Mouse (Mus musculus): ENCODE results near the gene Cenpw.
A peak's percentile ranks its signal among the peaks of the same experiment; 100 is the strongest.

The Cenpw gene

DNA sequence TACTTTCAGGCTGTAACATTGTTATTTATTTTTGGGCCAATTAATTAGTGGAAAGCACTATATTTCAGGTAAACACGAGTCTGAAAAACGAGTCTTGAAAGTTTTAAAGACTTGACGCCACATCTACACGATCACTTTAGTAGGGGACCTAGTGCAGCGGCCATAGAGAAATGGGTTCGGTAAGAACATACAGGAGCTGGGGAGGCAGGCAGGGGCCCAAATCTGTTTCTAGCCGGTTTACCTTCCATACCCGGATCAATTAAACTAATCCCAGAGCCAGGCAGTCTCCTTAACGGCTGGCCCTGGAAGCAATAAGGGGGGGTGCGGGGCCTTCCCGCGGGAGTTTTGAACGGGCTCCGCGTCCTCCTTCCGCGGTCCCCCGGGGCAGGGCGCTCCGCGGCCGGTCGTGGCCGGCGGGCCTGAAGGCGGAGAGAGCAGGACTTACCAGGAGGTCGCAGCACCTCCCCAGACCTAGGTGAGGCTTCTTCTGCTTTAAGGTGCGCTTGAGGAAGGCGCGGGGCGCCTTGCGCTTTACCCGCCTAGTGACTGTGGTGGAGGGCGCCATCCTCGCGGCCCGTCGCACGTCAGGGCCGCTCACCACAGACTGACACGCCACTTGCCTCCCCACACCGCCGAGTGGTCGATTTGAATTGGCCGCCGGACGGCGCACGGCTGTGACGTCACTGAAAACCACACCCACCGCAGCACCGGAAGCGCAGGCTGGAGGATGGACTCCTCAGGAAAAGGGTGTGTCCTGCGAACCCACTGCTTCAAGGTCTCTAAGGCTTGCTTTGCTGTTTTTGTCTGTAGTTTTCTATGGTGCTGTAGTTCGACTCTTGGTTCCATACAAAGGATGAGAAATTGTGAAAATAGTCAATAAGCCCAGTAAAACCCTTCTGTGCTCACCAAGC is at the start of gene Cenpw:
Gene Cenpw (minus strand): TSS at position 645 of the 911 bp plus-strand sequence.
- DNase-seq: peak; percentile 63

DNA sequence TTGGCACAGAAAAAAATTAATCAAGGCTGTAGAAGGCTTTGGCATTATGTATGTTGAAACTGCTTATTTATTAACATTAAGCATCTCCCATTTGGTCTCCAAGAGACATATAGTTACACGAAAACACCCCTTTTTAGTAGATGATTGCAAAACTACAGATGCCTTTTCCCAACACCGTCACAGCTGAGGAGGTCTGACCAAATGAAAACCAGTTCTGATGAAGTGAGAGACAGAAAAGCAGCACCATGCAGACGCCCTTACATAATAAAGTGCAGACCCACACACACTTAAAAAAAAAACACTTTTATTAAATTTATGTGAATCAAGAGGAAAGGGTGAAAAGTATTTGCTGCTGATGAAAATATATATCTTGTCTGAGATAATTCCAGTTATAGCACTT is 49.3 kb upstream of the Cenpw start:
- DNase-seq: no peak

- DNase-seq: no peak
Measured at GRCm38 (mm10) chr10:30199501-30199900, 859 bp downstream of the Cenpw start.

DNA sequence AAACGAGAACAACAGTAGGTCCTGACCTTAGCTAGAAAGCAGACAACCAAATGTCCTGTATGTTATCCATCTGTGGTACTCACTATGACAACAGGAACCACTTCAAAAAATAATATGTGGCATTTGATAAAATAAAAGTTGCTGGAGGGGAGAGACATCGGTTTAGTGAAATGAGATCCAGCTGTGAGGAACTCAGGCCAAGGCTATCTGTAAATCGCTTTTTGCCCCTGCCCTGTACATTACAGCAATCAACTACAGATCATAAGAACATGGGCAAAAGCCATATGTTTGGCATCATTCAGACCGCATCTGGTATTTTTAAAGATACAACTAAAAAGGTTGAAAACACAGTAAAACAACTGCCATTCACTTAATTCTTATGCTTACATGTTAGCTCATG is 32.7 kb downstream of the Cenpw start:
- DNase-seq: no peak

Data from cerebellum, adult 8-10 months (tissue).